Mouse (Mus musculus) right cerebral cortex, postnatal 10 days (tissue): ENCODE results near the gene Cryba2.

Source experiments
- DNase-seq, 2 experiments: peaks; one replicate each; pipeline ENCODE4 v3.0.0; 2021; ENCODE audit warnings: low spot score in 2 of 2

Gene Cryba2

DNA sequence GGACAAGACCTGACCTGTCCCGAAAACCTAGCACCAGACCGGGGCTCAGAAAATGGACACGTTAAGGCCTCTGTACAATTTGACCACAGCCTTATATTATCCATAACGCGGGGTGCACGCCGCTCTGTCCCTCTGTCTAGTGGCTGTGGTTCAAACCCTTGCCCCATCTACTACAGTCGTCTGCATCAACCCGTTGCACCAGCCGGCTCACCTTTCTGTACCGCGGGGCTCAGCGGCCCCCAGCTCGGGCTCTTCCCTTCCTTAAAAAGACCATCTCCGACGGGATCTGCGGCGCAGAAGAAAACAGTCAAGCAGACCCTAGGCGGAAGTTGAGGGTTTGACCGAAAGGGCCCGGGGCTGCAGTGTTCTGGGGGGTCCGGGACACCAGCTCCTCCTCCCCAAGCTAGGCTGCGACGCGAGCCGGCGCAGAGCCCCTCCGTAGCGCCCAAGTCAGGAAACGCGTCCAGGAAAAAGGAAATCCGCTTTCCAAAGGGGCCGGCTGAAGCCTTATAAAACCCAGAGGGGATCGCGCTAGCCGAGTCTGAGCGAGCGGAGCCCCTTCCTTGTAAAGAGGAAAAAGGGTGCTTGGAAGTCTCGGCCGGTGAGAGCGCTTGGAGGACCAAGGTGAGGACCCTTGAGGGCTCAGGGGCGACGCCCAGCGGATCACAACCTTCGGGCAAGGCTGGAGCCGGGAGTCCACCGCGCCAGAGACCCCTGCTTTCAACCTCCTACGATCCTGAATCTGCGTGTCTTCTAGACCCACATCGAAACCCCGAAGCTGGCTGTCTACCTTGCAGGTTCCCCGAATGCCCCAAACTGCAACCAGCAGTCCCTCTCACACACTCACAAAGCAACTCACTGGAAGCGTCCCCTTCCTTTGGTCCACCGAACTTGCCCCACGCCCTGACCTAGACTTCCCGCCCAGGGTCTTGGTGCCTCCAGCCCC lies 8.5 kb downstream of the Cryba2 start:
- no peak for DNase-seq

DNA sequence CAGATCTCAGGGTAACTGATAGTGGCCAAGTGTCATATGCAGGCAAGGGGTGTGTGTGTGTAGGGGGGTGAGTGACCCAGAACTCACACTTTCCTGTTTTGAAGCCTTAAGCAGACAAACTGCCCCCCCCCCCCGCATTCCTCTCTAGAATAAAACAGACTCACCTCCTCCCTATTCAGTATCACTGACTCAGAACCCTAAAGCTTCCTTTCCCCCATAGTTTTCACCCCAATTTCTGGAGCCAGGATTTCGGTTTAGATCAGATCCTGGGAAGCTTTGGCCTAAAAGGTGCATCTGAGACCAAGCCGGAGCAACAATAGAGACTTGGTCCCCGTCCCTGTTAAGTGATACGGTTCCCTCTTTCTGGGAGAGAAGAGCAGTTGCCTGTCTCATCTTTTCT lies 9.5 kb downstream of the Cryba2 start:
- DNase-seq = no peak

DNA sequence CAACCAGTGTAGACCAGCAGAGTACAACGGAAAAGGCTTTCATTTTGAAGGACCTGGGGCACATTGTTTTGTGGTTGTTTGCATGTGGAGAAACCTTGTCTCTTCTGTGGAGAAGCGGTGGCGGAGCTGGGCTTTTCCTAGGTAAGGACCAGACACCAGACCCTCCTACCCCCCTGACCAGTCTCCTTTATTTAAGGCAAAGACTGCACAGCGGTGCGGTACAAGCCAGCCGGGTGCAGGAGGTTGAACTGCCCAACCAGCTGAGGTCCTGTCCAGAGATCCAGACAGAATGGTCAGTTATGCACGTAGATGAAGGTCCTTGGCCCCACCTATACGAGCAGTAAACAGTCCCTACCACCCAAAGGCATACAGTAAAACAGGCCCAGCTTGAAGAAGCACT lies 10.1 kb downstream of the Cryba2 start:
- no peak for DNase-seq

DNA sequence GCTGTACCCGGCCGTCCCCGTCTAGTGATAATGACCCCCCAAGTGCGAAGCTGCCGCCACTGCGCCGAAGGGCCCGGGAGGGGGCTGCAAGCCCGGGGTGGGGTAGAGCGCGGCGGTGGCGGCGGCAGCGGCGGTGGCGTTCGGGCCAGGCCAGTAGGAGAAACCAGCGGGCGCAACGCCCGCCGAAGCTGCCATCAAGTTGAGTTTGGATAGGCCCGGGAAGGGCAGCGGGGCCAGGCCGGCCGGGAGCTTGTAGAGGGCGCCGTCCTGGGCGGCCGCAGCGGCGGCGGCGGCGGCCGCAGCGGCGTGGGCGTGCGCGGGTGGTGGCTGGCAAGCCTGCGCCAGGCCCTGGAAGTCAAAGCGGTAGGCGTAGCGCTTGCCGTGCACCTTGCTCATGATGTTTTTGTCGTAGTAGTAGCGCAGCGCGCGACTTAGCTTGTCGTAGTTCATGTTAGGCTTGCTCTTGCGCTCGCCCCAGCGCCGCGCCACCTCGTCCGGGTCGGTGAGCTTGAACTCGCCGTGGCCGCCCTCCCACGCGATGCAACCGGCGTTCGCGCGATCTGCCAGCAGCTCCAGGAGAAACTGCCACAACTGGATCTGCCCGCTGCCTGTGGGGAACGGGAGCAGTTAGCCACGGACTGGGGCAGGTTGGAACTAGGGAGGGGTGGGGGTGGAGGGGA lies 10.7 kb downstream of the Cryba2 start:
- no peak for DNase-seq

DNA sequence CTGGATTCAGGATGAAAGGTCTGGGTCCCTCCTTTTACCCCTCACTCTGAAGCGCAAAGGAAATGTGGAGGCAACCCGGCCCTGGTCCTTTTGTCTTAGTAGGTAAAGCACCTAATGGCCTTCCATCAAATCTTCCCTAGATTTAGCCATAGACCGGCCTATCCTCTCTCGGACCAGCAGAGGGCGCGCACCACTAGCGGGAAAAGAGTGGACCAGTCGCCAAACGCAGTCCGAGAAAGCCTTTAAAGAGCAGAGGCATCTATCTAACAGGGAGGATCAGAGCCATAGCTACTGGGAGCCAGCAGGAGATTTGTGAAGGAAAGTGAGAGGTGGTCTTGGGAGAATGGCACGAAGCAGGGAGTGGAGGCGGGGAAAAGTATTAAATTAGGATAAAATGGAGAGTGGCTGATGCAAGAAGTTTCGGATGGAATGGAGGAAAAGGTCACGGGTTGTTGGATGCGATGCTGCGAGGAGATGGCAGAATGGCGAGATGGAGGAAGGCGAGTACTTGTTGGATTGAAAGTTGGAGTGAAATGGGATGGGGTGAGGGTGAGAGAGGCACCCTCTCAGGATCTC lies 12.1 kb downstream of the Cryba2 start:
- DNase-seq = peak; percentile 75 to 85

DNA sequence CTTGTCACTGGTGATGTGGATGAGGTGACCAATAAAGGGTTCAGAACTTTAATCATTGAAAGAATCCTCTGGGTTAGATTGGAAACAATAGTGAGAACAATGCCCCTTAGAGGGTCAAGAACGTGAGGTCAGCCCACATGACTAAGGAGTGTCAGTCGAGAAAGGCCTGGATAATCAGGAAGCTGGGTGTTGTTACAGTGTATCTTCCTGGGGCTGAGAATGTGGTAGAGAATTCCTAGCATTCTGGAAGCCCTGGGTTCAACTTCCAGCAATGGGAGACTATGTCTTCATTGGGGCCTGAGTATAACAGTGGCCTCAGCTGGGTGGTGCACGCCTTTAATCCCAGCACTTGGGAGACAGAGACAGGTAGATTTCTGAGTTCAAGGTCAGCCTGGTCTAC lies 15.7 kb downstream of the Cryba2 start:
- DNase-seq = no peak

DNA sequence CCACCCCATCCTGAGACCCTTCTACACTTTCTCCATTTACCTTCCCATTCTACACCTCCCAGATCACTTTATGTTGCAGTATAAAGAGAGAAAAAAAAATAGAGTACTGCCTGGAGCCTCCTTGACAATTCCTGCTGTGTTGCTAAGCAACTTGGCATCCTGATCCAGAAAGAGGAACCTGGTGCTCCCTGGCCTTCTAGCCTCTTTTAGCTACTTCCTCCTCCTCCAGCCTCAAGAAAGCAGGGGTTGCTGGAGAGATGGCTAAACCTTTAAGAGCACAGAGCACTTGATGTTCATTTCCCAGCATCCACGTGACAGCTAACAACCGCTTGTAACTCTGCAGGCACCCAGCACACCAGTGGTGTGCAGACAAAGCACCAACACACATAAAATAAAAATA lies 20.7 kb downstream of the Cryba2 start:
- no peak for DNase-seq

DNA sequence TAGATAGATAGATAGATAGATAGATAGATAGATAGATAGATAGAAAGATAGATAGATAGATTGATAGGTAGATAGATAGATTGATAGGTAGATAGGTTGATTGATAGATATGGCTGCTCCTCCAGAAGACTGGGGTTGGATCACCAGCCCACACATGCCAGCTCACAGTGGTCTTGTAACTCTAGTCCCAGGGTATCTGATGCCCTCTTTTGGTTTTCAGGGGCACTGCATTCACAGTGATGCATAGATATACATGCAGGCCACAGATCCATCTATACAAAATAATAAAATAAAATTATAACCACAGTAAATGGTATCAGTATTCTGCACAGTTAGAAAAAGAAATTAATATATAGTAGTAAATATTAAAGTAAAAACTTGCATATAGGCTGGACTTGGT lies 31.2 kb downstream of the Cryba2 start:
- DNase-seq = no peak

DNA sequence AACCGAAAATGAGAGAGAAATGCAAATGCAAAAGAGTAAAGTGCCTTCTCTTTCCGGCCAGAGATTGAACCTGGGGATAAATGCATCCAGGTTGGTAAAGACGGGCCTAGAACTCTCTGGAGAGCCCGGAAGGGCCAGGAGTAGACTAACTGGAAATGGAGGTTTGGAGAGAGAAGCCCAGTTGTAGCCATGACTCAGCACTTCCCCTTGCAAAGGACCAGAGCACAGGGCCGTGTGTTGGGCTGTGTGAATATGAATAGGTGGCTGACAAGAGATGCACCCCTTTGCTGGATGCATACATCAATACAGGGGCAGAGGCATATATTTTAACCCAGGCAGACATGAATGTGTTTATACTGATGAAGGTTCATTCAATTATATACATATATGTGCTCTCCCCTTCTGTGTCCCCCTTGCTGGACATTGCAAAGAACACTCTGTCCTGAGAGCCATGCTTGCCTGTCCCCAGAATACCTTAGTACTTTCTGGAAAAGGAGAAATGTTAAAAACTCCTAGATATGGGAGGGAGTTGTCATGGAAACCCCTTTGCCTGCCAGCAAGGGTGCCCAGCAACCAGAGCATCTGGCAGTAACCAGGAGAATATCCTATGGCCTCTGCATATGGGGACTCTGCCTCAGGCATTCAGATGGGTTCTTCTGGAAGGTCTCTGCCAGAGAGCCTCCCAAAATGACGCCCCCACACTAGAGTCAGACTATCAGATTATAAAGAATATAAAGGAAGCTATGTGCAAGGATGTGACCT lies 33.5 kb downstream of the Cryba2 start:
- DNase-seq = peak; percentile 67 to 77

DNA sequence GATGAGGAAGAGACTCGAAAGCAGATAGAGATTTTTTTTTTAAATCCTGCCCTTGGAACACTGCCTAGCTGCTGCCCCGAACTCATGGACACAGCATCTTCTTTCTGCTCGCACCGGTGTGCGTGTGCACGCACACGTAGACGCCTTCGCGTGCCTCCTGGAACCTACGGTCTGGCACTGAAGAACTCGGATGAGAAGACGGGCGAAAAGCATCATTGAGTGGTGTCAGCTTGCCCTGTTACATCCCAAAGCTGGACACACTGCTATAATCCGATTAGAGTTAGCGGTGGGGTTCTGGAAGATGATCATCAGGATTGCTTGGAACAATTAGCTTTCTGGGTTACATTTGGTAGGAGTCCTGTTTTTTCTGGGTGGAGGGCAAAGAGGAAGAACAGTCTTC lies 34.1 kb downstream of the Cryba2 start:
- peak; percentile 36 to 61 for DNase-seq

DNA sequence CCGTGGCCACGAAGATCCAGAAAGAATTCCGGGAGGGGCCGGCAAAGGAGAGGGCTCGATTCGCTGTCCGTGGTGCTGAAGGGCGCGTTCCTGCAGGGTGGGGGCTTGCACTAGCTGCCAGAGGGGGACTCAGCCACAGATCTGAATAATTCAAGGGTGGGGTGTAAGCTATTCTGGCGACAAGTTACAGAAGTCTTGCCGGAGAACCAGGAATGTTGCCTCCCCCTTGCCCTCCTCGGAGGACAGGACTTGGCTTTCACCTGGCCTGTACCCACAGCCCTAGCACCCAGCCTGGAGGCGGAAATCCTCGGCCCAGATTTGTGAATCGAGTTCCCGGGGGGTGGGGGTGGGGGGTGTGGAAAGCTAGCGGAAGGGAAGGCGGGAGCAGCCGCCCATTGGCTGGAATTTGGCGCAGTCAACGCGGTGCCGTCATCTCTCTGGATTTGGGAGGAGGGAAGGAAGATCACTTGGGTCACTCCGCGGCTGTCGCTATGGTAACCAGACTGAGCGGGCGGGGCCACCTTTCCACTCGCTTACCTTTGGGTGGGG lies 34.7 kb downstream of the Cryba2 start:
- peak; percentile 95 to 96 for DNase-seq

DNA sequence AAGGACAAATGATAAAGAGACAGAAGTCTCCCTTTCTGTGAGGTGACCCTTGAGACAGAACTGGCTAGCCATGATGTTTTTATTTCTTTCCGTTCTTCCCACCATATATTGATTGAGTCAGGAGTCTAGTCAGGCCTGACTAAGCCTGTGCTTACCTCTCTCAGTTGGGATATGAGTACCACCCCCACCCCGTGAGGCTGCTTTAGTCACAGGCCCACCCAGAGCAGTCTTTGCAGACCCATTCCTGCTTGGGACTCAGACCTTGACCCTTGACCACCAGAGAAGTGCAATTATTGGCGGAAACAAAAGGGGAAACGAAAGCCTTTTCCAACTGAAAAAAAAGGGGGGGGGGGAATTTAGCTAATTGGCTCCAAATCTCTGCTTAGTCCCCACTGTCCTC lies 35.3 kb downstream of the Cryba2 start:
- DNase-seq = no peak

DNA sequence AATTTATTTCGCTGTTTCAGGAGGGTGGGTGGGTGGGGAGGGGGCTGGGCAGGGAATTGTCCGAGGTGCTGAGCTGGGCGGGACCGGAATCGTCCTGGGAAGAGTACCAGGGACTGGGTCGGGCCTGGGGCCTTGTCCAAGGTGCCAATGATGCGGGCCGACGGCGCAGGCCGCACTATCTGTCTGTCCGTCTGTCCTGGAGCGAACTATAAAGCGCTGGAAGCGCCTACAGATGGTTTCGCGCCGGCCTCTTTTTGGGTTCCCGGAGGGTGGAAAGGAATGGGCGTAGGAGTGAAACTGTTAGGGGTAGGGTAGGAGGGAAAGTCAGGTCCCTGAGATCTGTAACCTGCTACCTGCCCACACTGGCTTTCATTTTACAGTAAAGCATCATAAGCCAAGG lies 35.7 kb downstream of the Cryba2 start:
- DNase-seq = peak; percentile 43 to 55

DNA sequence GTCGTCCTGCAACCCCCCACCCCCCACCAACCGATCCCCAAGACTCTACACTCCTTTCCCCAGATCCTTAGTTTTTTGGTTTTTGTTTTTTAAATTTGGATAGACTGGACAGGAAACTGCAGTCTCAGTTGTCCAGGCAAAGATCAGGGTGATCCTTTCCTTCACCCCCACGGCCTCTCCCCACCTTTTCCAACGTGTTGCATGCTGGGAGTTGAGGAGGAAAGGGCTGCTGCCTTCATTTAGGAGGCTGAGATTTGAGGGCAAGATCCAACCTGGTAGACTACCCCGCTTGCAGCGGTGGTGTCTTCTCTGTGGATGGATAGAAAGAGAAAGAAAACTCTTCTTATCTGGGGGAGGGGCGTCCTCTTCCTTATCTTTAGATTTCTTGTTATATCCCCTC lies 36.2 kb downstream of the Cryba2 start:
- DNase-seq = no peak

DNA sequence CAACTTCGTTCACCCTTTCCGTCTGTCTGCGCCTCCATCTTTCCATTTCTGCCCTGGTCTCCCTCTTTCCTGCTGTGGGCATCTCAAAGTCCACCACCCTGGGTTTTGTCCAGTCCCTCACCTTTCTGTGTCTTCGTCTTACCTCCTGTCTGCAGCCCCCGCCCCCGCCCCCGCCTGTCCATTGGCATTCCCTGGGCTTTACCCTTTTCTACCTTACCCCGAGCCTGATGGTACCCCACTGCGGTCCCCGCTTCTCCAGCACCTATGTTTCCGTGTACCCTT lies 36.6 kb downstream of the Cryba2 start:
- no peak for DNase-seq

DNA sequence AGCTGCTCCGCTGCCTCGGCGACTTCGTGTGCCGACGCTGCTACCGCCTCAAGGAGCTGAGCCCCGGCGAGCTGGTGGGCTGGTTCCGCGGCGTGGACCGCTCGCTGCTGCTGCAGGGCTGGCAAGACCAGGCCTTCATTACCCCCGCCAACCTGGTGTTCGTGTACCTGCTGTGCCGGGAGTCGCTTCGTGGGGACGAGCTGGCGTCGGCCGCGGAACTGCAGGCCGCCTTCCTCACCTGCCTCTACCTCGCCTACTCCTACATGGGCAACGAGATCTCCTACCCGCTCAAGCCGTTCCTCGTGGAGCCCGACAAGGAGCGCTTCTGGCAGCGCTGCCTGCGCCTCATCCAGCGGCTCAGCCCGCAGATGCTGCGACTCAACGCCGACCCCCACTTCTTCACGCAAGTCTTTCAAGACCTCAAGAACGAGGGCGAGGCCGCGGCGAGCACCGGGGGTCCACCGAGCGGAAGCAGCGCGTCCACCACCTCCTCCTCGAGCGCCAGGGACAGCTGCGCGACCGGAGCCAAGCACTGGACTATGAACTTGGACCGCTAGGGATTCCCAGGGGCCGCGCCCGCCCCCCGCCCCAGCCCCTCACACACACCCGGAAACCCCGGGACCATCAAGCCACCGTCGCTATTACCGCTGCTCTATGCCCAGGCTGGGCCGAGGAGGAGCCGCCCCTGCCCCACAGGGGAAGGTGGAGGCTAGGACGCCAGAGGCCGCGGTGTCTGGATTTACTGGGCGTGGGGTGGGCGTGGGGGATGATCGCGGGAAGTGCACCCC lies 37.1 kb downstream of the Cryba2 start:
- DNase-seq = peak; percentile 46 to 55

DNA sequence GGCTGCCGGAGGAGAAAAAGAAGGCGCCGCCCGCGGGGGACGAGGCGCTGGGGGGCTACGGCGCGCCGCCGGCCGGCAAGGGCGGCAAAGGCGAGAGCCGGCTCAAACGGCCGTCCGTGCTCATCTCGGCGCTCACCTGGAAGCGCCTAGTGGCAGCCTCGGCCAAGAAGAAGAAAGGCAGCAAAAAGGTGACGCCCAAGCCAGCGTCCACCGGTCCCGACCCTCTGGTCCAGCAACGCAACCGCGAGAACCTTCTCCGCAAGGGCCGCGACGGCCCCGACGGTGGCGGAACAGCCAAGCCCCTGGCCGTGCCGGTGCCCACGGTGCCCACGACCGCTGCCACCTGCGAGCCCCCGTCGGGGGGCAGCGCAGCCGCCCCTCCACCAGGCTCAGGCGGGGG lies 37.8 kb downstream of the Cryba2 start:
- DNase-seq = peak; percentile 49 to 53

DNA sequence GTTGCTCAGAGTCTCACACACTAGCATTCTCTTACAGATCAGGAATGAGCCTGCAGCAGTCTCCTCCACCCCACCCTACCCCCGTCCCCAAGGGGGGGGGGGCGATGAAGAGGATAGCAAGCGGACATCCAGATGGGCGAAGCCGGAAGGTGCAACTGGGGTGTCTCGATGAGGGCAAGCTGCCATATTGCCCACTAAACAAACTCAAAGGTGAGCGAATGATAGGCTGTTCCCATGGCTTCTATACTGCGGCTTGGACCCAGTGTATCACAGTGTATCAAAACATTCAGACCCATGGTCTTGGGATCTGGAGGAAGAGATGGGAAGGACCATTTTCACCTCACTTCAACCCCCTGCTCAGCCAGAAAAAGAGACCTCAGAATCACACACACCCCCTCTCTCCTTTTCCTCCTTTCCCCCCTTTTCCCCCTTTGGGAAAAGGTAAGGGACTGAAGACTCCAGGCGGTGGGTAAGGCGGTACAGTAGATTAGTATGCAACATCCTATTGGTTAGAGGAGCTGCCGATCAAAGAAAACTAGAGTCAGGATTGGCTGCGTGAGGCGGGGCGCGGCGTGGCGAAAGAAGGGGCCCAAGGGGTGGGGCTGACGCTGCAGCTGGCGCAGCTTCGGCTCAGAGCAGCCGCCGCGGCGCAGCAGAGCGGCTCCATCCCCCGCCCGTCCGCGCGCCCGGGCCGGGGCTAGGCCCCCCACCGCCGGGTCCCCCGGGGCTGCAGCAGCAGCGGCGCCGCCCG lies 38.5 kb downstream of the Cryba2 start, which contains the start of gene Cdk5r2:
Gene Cdk5r2, plus strand, starts transcription at position 629 of the 751 bp plus-strand sequence.
- peak; percentile 96 to 97 for DNase-seq

DNA sequence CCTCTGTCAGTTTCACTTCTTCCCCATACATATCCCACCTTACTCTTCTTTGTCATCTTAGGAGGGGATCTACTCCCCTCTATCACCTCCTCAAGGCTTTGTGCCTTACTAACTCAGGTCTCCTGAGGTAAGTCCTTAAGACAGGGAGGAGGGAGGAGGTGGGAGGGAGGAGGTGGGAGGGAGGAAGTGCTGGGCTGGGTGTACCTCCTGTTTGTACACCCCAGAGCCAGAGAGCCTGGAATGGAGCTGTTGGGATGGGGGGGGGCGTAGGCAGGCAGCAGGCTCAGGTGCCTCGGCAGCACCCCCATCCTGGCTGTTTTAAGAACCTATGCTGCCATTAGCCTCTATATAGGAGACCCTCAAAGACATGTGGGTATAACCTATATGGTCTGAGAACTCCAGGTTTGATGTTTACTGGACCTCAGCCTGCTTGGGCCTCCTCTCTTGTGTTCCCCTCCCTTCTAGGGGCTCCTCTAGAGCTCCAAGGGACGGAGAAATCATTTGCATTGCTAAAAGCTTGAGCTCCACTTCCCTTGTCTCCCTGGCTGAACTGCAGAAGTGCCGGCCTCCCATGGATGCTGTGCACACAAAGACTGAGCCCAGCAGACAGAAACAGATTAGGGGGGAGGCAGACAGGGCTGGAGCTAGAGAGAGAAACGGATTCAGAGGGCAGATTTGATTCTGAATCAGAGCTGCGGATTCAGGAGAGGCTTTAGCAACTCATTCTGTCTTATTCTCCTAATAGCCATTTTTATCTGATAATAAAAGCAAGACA lies 41.8 kb downstream of the Cryba2 start:
- DNase-seq = peak; percentile 56 to 59
